Mouse (Mus musculus) CH12.LX (cell line): ENCODE results near the gene Map4k4. TPM values are rescaled to one million over a fixed set of nuclear protein-coding genes. Genes with fewer than 3 reads are reported as not detected.

Experiments used
- DNase-seq: peaks from one replicate; pipeline ENCODE4 v3.0.0-alpha.2; 2013; ENCODE audit errors: extremely low read depth
- H3K27ac ChIP-seq: 2 replicates; pipeline ENCODE4 v1.5.1; 2012; ENCODE audit warnings: low read depth, mild to moderate bottlenecking, control low read depth, moderate library complexity; ENCODE audit not compliant: insufficient read depth
- H3K27me3 ChIP-seq: replicated peaks from 2 replicates; pipeline ENCODE3; 2012; ENCODE audit warnings: inconsistent platforms
- H3K36me3 ChIP-seq, 2 experiments: replicated peaks in 1 of 2; 2 replicates each; pipeline versions ENCODE3 to v1.6.1; 2012; ENCODE audit warnings: inconsistent platforms in 1 of 2, low read length in 1 of 2, mild to moderate bottlenecking in 1 of 2, mixed read lengths in 1 of 2, moderate library complexity in 1 of 2; ENCODE audit not compliant: control insufficient read depth in 1 of 2, insufficient read depth in 1 of 2
- H3K4me1 ChIP-seq, 2 experiments: 2 replicates each; pipeline ENCODE4 v1.6.1; 2012; ENCODE audit warnings: inconsistent platforms in 1 of 2, moderate library complexity in 1 of 2; ENCODE audit not compliant: insufficient read depth in 2 of 2, control insufficient read depth in 1 of 2
- H3K4me2 ChIP-seq: 2 replicates; pipeline ENCODE4 v1.6.1; 2012; ENCODE audit warnings: low read depth, mild to moderate bottlenecking, control low read depth; ENCODE audit not compliant: poor library complexity, insufficient read depth, severe bottlenecking
- H3K4me3 ChIP-seq, 3 experiments: fragments of 150-350 bp in 1 of 3; sonication (generic) in 1 of 3; replicated peaks in 1 of 3; 2 replicates each; pipeline versions ENCODE3 to v1.5.1; 2011 to 2012; ENCODE audit warnings: low read depth in 2 of 3, low read length in 2 of 3, mild to moderate bottlenecking in 2 of 3, moderate library complexity in 2 of 3, control low read depth in 1 of 3, improper control_type of control experiment in 1 of 3, inconsistent platforms in 1 of 3, mixed read lengths in 1 of 3; ENCODE audit not compliant: poor library complexity in 1 of 3
- H3K79me2 ChIP-seq: replicated peaks from 2 replicates; pipeline ENCODE4 v1.6.1; 2012; ENCODE audit warnings: mild to moderate bottlenecking, moderate library complexity; ENCODE audit not compliant: control insufficient read depth, poor library complexity, insufficient read depth, severe bottlenecking; ENCODE audit errors: extremely low read depth
- H3K9ac ChIP-seq: 2 replicates; pipeline ENCODE4 v1.6.1; 2012; ENCODE audit warnings: low read depth, mild to moderate bottlenecking, control low read depth, moderate library complexity; ENCODE audit not compliant: insufficient read depth
- H3K9me3 ChIP-seq: replicated peaks from 2 replicates; pipeline ENCODE3; 2012; ENCODE audit warnings: low read length, inconsistent platforms, mixed read lengths
- CTCF ChIP-seq, 2 experiments: IDR thresholded peaks in 1 of 2; conservative IDR thresholded peaks in 1 of 2; 2 replicates each; pipeline ENCODE4 v1.5.1; 2011 to 2012; ENCODE audit warnings: low read depth in 2 of 2, low read length in 2 of 2, improper control_type of control experiment in 1 of 2, inconsistent platforms in 1 of 2, mild to moderate bottlenecking in 1 of 2, moderate library complexity in 1 of 2
- ELF1 ChIP-seq: IDR thresholded peaks from 2 replicates; pipeline ENCODE4 v1.6.1; 2014; ENCODE audit warnings: low read depth, mild to moderate bottlenecking, inconsistent platforms, low read length, improper control_type of control experiment
- EP300 ChIP-seq: IDR thresholded peaks from 2 replicates; pipeline ENCODE4 v1.6.1; 2011; ENCODE audit warnings: low read length, improper control_type of control experiment
- ETS1 ChIP-seq: conservative IDR thresholded peaks from 2 replicates; pipeline ENCODE4 v1.6.1; 2012; ENCODE audit warnings: low read depth, mild to moderate bottlenecking, inconsistent platforms, low read length, improper control_type of control experiment, moderate library complexity
- IRF4 ChIP-seq: IDR thresholded peaks from 2 replicates; pipeline ENCODE4 v1.6.1; 2014; ENCODE audit warnings: low read depth, mild to moderate bottlenecking, inconsistent platforms, low read length, improper control_type of control experiment
- JUN ChIP-seq: IDR thresholded peaks from 2 replicates; pipeline ENCODE4 v1.6.1; 2011; ENCODE audit warnings: low read depth, mild to moderate bottlenecking, low read length, improper control_type of control experiment, moderate library complexity; ENCODE audit not compliant: insufficient read depth
- JUND ChIP-seq: conservative IDR thresholded peaks from 2 replicates; pipeline ENCODE4 v1.6.1; 2011; ENCODE audit warnings: low read depth, low read length, improper control_type of control experiment
- MEF2A ChIP-seq: IDR thresholded peaks from 2 replicates; pipeline ENCODE4 v1.6.1; 2014; ENCODE audit warnings: low read depth, mild to moderate bottlenecking, inconsistent platforms, low read length, improper control_type of control experiment, borderline replicate concordance
- MXI1 ChIP-seq: IDR thresholded peaks from 2 replicates; pipeline ENCODE4 v1.6.1; 2011; ENCODE audit warnings: mild to moderate bottlenecking, low read depth, low read length, improper control_type of control experiment
- MYC ChIP-seq: IDR thresholded peaks from 2 replicates; pipeline ENCODE4 v1.6.1; 2011; ENCODE audit warnings: low read depth, mild to moderate bottlenecking, improper control_type of control experiment, low read length
- NRF1 ChIP-seq: IDR thresholded peaks from 2 replicates; pipeline ENCODE4 v1.6.1; 2014; ENCODE audit warnings: low read depth, mild to moderate bottlenecking, inconsistent platforms, low read length, improper control_type of control experiment, moderate library complexity
- PAX5 ChIP-seq: IDR thresholded peaks from 2 replicates; pipeline ENCODE4 v1.6.1; 2012; ENCODE audit warnings: low read length, inconsistent platforms, mixed read lengths
- RCOR1 ChIP-seq: conservative IDR thresholded peaks from 2 replicates; pipeline ENCODE4 v1.6.1; 2012; ENCODE audit warnings: low read depth, mild to moderate bottlenecking, inconsistent platforms, low read length, improper control_type of control experiment
- TCF12 ChIP-seq: IDR thresholded peaks from 2 replicates; pipeline ENCODE4 v1.6.1; 2014; ENCODE audit warnings: low read depth, mild to moderate bottlenecking, inconsistent platforms, low read length, improper control_type of control experiment
- USF2 ChIP-seq: conservative IDR thresholded peaks from 2 replicates; pipeline ENCODE4 v1.6.1; 2011; ENCODE audit warnings: low read depth, low read length, improper control_type of control experiment
- dilution Hi-C: fragments of 300-500 bp; cut with MboI; formaldehyde crosslinking; loops from 2 replicates; pipeline ENCODE4 v1.14.3; 2020; ENCODE audit warnings: low sequenced_read_pairs; ENCODE audit not compliant: extremely low pct_unique_long_range_greater_than_20kb, extremely low pct_ligation_motif_present
- in situ Hi-C: fragments of 300-500 bp; cut with MboI; formaldehyde crosslinking; loops from 3 replicates; pipeline ENCODE4 v1.14.3; 2019; ENCODE audit warnings: low sequenced_read_pairs, low pct_ligation_motif_present, low pct_unique_long_range_greater_than_20kb, mixed read lengths
- polyA plus RNA-seq: library from polyadenylated mRNA; unstranded; fragments of >175 nt; gene quantifications from 2 replicates; pipeline ENCODE4 v1.2.1, GENCODE M21; 2012; ENCODE audit warnings: low read depth; ENCODE audit not compliant: insufficient read length
- total RNA-seq, 2 experiments: library from RNA; depleted of rRNA; stranded (reverse); fragments of 300-350 nt in 1 of 2; fragments of >200 nt in 1 of 2; gene quantifications; 2 replicates each; pipeline ENCODE4 v1.2.3; 2012 to 2014

The Map4k4 gene
- total and polyA plus RNA-seq, 3 experiments, result 21.8 to 46.3 (median 41.0) TPM

DNA sequence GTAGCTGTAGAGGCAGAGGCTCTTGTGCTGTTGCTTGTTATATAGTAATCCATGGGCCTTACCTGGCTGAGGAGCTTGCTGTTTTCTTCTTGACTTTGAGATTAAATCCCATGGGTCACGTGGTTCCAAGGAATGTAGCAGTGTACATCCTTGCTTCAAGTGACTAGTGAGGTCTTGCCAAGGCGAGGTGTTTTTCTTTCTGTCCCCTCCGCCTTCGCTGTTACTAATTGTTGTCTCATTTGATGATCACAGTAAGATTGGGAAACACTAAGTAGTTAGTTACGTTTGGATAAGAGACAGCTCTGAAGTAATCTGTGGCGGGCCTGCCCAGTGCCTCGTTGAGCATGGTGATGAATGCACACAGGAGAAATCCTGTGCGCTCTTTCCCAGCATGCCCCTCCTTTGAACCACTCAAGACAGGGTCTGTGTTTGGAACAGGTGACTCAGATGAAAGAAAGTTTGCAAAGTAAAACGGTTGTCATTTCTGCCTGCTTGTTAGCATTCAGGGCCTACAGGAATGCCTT is 31.6 kb downstream of the Map4k4 start:
- Histone ChIP-seq H3K4me2 (peak overlapping the region; percentile 42; the same call in 1 of the 2 replicates), H3K27ac (no peak overlapping the region), H3K9ac (no peak overlapping the region), H3K4me1 (peaks cover 12 to 41% of the 10 kb centered on the region in 2 experiments), H3K9me3 (no peaks in the 10 kb centered on the region), H3K4me3 (no peak overlapping the region), H3K36me3 (peaks cover 3 to 28% of the 10 kb centered on the region in 2 experiments), H3K27me3 (no peaks in the 10 kb centered on the region), H3K79me2 (no peaks in the 10 kb centered on the region)
- dilution Hi-C loops (no loop called here), in situ Hi-C loops (loop anchor here (25.0 kb wide), 2 partner anchors 245 to 370 kb away; no protein-coding TSS in a partner anchor)
- no peak for TF ChIP-seq MXI1
- DNase-seq, result no peak

DNA sequence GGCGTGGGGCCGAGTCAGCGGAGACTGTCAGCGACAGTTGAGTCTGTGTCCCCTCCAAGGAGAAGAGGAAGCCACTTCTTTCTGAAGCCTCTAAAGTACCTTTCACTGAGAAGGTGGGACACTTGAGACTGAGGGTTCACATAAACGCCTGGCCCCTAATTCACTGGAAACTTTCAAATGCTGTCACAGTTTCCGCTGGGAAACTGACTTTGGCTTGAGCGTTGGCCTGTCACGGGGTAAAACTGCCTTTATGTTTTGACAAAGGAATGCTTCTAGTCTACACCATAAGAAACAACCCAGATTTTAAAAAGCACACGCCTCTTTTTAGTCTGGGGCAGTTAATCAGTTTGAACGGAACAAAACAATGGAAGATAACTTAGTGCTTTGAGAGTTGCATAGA is 32.2 kb downstream of the Map4k4 start:
- Histone ChIP-seq H3K9ac (no peak overlapping the region), H3K4me3 (no peak overlapping the region), H3K4me2 (peak overlapping the region; percentile 42), H3K36me3 (peaks cover 3 to 28% of the 10 kb centered on the region in 2 experiments), H3K9me3 (no peaks in the 10 kb centered on the region), H3K79me2 (no peaks in the 10 kb centered on the region), H3K27ac (no peak overlapping the region), H3K4me1 (peaks cover 12 to 41% of the 10 kb centered on the region in 2 experiments), H3K27me3 (no peaks in the 10 kb centered on the region)
- no peak for TF ChIP-seq CTCF (conservative IDR thresholded peaks at IDR 0.05 in 1 of 2, IDR thresholded peaks at IDR 0.05 in 1 of 2; ENCODE audit: low read depth in 2 of 2, low read length in 2 of 2)
- TF ChIP-seq ETS1, result peak; percentile 45; the same call in 1 of the 2 replicates
- peak; percentile 82 for TF ChIP-seq EP300
- TF ChIP-seq ELF1, result no peak
- peak; percentile 86 for TF ChIP-seq JUN
- TF ChIP-seq TCF12, result no peak
- no peak for TF ChIP-seq RCOR1
- TF ChIP-seq JUND, result peak; percentile 80
- no peak for TF ChIP-seq NRF1
- TF ChIP-seq USF2, result no peak
- no peak for TF ChIP-seq MYC
- TF ChIP-seq MEF2A, result no peak
- peak; percentile 56; the same call in 1 of the 2 replicates for TF ChIP-seq IRF4
- no peak for TF ChIP-seq PAX5
- in situ Hi-C loops (loop anchor here (25.0 kb wide), 2 partner anchors 246 to 371 kb away; no protein-coding TSS in a partner anchor), dilution Hi-C loops (no loop called here)
- no peak for DNase-seq
